Mouse (Mus musculus): ENCODE results near the gene Soat1.
A peak's percentile ranks its signal among the peaks of the same experiment; 100 is the strongest.

- TF ChIP-seq CTCF (IDR thresholded peaks at IDR 0.05; ENCODE audit: low read depth): peak; percentile 43
- TF ChIP-seq EP300 (IDR thresholded peaks at IDR 0.05; ENCODE audit: low read depth): no peak
Observed at GRCm38 (mm10) chr1:156504945-156505523, 30.9 kb upstream of the Soat1 start.

All from liver, postnatal 0 days (tissue).